Mouse (Mus musculus): ENCODE data around the gene Vmn2r99. TPM values are rescaled to one million over a fixed set of nuclear protein-coding genes. Genes with fewer than 3 reads are reported as not detected.

Vmn2r99 gene
- not detected for total RNA-seq (2021)
- long read RNA-seq, result 0 reads

GRCm38 (mm10) chr17:19361649-19362048, at the start of gene Vmn2r99:
TSS of gene Vmn2r99 (plus strand) at chr17:19361949.
- DNase-seq (ENCODE audit: low spot score in 2 of 2), result no peak

DNA sequence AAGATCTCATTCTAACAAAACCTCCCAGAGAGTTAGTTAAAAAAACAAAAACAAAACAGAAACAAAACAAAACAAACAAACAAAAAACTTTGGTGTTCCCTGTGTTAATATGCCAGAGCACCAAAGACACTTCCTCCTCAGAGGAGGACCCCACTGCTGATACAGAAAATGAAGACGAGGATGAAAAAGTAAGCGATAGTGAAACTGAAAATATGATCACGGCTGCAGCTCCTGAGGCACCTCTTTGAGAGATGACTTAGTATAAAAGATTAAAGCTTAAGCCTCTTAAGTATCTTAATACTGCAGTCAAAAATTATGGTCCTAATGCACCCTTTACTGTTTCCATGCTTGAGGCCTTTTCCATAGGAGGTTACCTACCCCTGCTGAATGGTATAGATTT, 75.9 kb downstream of the Vmn2r99 start:
- DNase-seq (ENCODE audit: low spot score in 2 of 2), result no peak

GRCm38 (mm10) chr17:19444932-19445331, 83.2 kb downstream of the Vmn2r99 start:
- DNase-seq (ENCODE audit: low spot score in 2 of 2), result no peak

Other genes with a start within 250 kb of the Vmn2r99 start
- not detected for gene Vmn2r100, start 142.8 kb downstream of the Vmn2r99 start, total RNA-seq (2021)
- not detected for gene Vmn2r101, start 215.3 kb downstream of the Vmn2r99 start, total RNA-seq (2021)